Mouse (Mus musculus): ENCODE data around the gene Adarb2. TPM values are rescaled to one million over a fixed set of nuclear protein-coding genes. Genes with fewer than 3 reads are reported as not detected.

Gene Adarb2
- total and polyA plus RNA-seq, 3 experiments: 0.42 to 0.57 TPM; not detected in 1

GRCm38 (mm10) chr13:8248016-8248667, 45.5 kb downstream of the Adarb2 start:
- no peaks in the 10 kb centered on the region for H3K27me3 ChIP-seq (ENCODE audit: control insufficient read depth in 1 of 2, insufficient read depth in 2 of 2, low read length in 2 of 2)
- H3K9me3 ChIP-seq (replicated peaks; ENCODE audit: insufficient read depth, low read length): no peaks in the 10 kb centered on the region
- no peak for DNase-seq (ENCODE audit: low read depth, low spot score)
- TF ChIP-seq ZMIZ1 (IDR thresholded peaks at IDR 0.05; ENCODE audit: low read depth, low read length) (no peak), POLR2A (IDR thresholded peaks at IDR 0.05; ENCODE audit: control insufficient read depth in 1 of 2, insufficient read depth in 1 of 2, low read depth in 1 of 2, low read length in 2 of 2, poor library complexity in 1 of 2) (no peak), MAFK (IDR thresholded peaks at IDR 0.05; ENCODE audit: borderline replicate concordance, low read depth, low read length) (no peak), ZKSCAN1 (IDR thresholded peaks at IDR 0.05; ENCODE audit: low read depth, low read length) (no peak), MAX (IDR thresholded peaks at IDR 0.05; ENCODE audit: low read length) (no peak), MEF2A (IDR thresholded peaks at IDR 0.05; ENCODE audit: extremely low read depth, insufficient replicate concordance, low read depth, low read length, poor library complexity, severe bottlenecking) (no peak), GATA1 (IDR thresholded peaks at IDR 0.05; ENCODE audit: low read depth, low read length) (no peak), JUND (IDR thresholded peaks at IDR 0.05; ENCODE audit: low read depth, low read length) (no peak), MYC (IDR thresholded peaks at IDR 0.05; ENCODE audit: low read depth, low read length) (no peak), NELFE (IDR thresholded peaks at IDR 0.05; ENCODE audit: low read depth, low read length) (no peak), CTCF (IDR thresholded peaks at IDR 0.05 in 2 of 3, conservative IDR thresholded peaks at IDR 0.05 in 1 of 3; ENCODE audit: control insufficient read depth in 1 of 3, insufficient read depth in 1 of 3, low read depth in 2 of 3, low read length in 3 of 3, poor library complexity in 1 of 3, severe bottlenecking in 1 of 3) (no peak), ELF1 (IDR thresholded peaks at IDR 0.05; ENCODE audit: low read depth, low read length) (no peak), POLR2AphosphoS5 (IDR thresholded peaks at IDR 0.05; ENCODE audit: borderline replicate concordance, low read depth, low read length) (no peak)
- no peak overlapping the region for H3K4me3 ChIP-seq (ENCODE audit: control insufficient read depth in 1 of 2, insufficient read depth in 1 of 2, low read depth in 2 of 2, low read length in 2 of 2)
- no peak overlapping the region for H3K27ac ChIP-seq (ENCODE audit: control insufficient read depth, low read depth, low read length)
- H3K79me2 ChIP-seq (ENCODE audit: control insufficient read depth, insufficient read depth, low read length, poor library complexity): no peaks in the 10 kb centered on the region
- no peaks in the 10 kb centered on the region for H3K36me3 ChIP-seq (ENCODE audit: control insufficient read depth in 1 of 2, insufficient read depth in 2 of 2, low read length in 2 of 2)
- no peak overlapping the region for H3K9ac ChIP-seq (ENCODE audit: control insufficient read depth, low read depth, low read length, poor library complexity, severe bottlenecking)
- H3K4me1 ChIP-seq (ENCODE audit: control insufficient read depth in 1 of 2, insufficient read depth in 2 of 2, low read length in 2 of 2): no peaks in the 10 kb centered on the region

GRCm38 (mm10) chr13:8272158-8272945, 69.7 kb downstream of the Adarb2 start:
- no peak for DNase-seq (ENCODE audit: low read depth, low spot score)
- H3K4me3 ChIP-seq (ENCODE audit: control insufficient read depth in 1 of 2, insufficient read depth in 1 of 2, low read depth in 2 of 2, low read length in 2 of 2): no peak overlapping the region
- H3K27me3 ChIP-seq (ENCODE audit: control insufficient read depth in 1 of 2, insufficient read depth in 2 of 2, low read length in 2 of 2): no peaks in the 10 kb centered on the region
- H3K9ac ChIP-seq (ENCODE audit: control insufficient read depth, low read depth, low read length, poor library complexity, severe bottlenecking): no peak overlapping the region
- TF ChIP-seq MYC (IDR thresholded peaks at IDR 0.05; ENCODE audit: low read depth, low read length): no peak
- TF ChIP-seq ZC3H11A (IDR thresholded peaks at IDR 0.05; ENCODE audit: low read depth, low read length): no peak
- TF ChIP-seq TAL1 (IDR thresholded peaks at IDR 0.05; ENCODE audit: low read length): no peak
- no peak for TF ChIP-seq MAFK (IDR thresholded peaks at IDR 0.05; ENCODE audit: borderline replicate concordance, low read depth, low read length)
- no peak for TF ChIP-seq E2F4 (IDR thresholded peaks at IDR 0.05; ENCODE audit: borderline replicate concordance, low read depth, low read length)
- TF ChIP-seq USF1 (IDR thresholded peaks at IDR 0.05; ENCODE audit: low read depth, low read length): no peak
- TF ChIP-seq CHD2 (IDR thresholded peaks at IDR 0.05; ENCODE audit: low read length): no peak
- no peak for TF ChIP-seq POLR2AphosphoS5 (IDR thresholded peaks at IDR 0.05; ENCODE audit: borderline replicate concordance, low read depth, low read length)
- no peak for TF ChIP-seq ZNF384 (IDR thresholded peaks at IDR 0.05; ENCODE audit: low read depth, low read length)
- no peak for TF ChIP-seq RCOR1 (IDR thresholded peaks at IDR 0.05; ENCODE audit: low read depth, low read length)
- no peak for TF ChIP-seq MEF2A (IDR thresholded peaks at IDR 0.05; ENCODE audit: extremely low read depth, insufficient replicate concordance, low read depth, low read length, poor library complexity, severe bottlenecking)
- TF ChIP-seq GATA1 (IDR thresholded peaks at IDR 0.05; ENCODE audit: low read depth, low read length): no peak
- no peak for TF ChIP-seq KAT2A (conservative IDR thresholded peaks at IDR 0.05; ENCODE audit: low read depth, low read length)
- no peak for TF ChIP-seq MXI1 (IDR thresholded peaks at IDR 0.05; ENCODE audit: low read depth, low read length)
- TF ChIP-seq HCFC1 (IDR thresholded peaks at IDR 0.05; ENCODE audit: low read depth, low read length): no peak
- TF ChIP-seq SMC3 (IDR thresholded peaks at IDR 0.05; ENCODE audit: low read depth, low read length): no peak
- TF ChIP-seq UBTF (IDR thresholded peaks at IDR 0.05; ENCODE audit: borderline replicate concordance, insufficient read depth, low read depth, low read length): no peak
- TF ChIP-seq TBP (IDR thresholded peaks at IDR 0.05; ENCODE audit: low read depth, low read length): no peak
- no peak for TF ChIP-seq TCF12 (IDR thresholded peaks at IDR 0.05; ENCODE audit: low read depth, low read length)
- no peaks in the 10 kb centered on the region for H3K36me3 ChIP-seq (ENCODE audit: control insufficient read depth in 1 of 2, insufficient read depth in 2 of 2, low read length in 2 of 2)
- no peaks in the 10 kb centered on the region for H3K4me1 ChIP-seq (ENCODE audit: control insufficient read depth in 1 of 2, insufficient read depth in 2 of 2, low read length in 2 of 2)
- H3K27ac ChIP-seq (ENCODE audit: control insufficient read depth, low read depth, low read length): no peak overlapping the region
- H3K79me2 ChIP-seq (ENCODE audit: control insufficient read depth, insufficient read depth, low read length, poor library complexity): no peaks in the 10 kb centered on the region
- no peaks in the 10 kb centered on the region for H3K9me3 ChIP-seq (replicated peaks; ENCODE audit: insufficient read depth, low read length)
